Mouse (Mus musculus): Measurements from ENCODE around the gene Bcl2l13. TPM values are rescaled to one million over a fixed set of nuclear protein-coding genes. Genes with fewer than 3 reads are reported as not detected.

Bcl2l13 gene
- polyA plus RNA-seq, 1 experiment from 2014 or later, result 26.2 TPM

GRCm38 (mm10) chr6:120941575-120941974 is 105.6 kb downstream of the Bcl2l13 start:
- ATAC-seq (ENCODE audit: low read depth) (no peak), DNase-seq (ENCODE audit: low spot score) (no peak)
- Histone ChIP-seq H3K27me3 (replicated peaks; ENCODE audit: control insufficient read depth, insufficient read depth, low read length) (no peaks in the 10 kb centered on the region), H3K4me1 (ENCODE audit: control insufficient read depth, insufficient read depth, low read length) (no peaks in the 10 kb centered on the region), H3K4me3 (ENCODE audit: low read depth, low read length) (no peak overlapping the region), H3K4me2 (ENCODE audit: low read depth, low read length) (no peak overlapping the region), H3K9ac (ENCODE audit: low read depth, low read length) (no peak overlapping the region), H3K36me3 (ENCODE audit: control insufficient read depth, insufficient read depth, low read length) (peaks cover 8% of the 10 kb centered on the region), H3K27ac (replicated peaks; ENCODE audit: low read depth, low read length) (no peak overlapping the region), H3K9me3 (ENCODE audit: control insufficient read depth, low read length) (no peaks in the 10 kb centered on the region)
- WGBS, result 90% methylated on average over 13 of the region's 13 CpGs

Small RNAs within 50 kb of the gene (microRNA-seq; reads per million reads assigned to microRNA genes)
- gene Gm25193 (ENCODE audit: borderline number of aligned reads), result not detected

Other genes starting within 250 kb of the Bcl2l13 start
- 3.1 and 3.7 TPM in 2 replicates for gene Cecr2, start 169.8 kb upstream of the Bcl2l13 start, polyA plus RNA-seq (2014; fragmentation: Nextera tagmentation; extraction: Ambion mirVana)
- 1.0 and 1.2 TPM in 2 replicates for gene Slc25a18, start 62.6 kb upstream of the Bcl2l13 start, polyA plus RNA-seq (2014; fragmentation: Nextera tagmentation; extraction: Ambion mirVana)
- 128 and 141 TPM in 2 replicates for gene Atp6v1e1, start 13.4 kb upstream of the Bcl2l13 start, polyA plus RNA-seq (2014; fragmentation: Nextera tagmentation; extraction: Ambion mirVana)
- 13.4 and 18.2 TPM in 2 replicates for gene Bid, start 80.6 kb downstream of the Bcl2l13 start, polyA plus RNA-seq (2014; fragmentation: Nextera tagmentation; extraction: Ambion mirVana)

Measured in embryonic facial prominence, embryonic 14.5 days (tissue).